Mouse (Mus musculus): Measurements from ENCODE around the gene Cfap44. TPM values are rescaled to one million over a fixed set of nuclear protein-coding genes. Genes with fewer than 3 reads are reported as not detected.

The Cfap44 gene
- polyA plus RNA-seq, 1 experiment from 2014 or later = 0.20 TPM

- H3K4me1 ChIP-seq (ENCODE audit: control insufficient read depth, insufficient read depth, low read length) = 0 out of 2 replicates have a peak, but pooled peaks cover 4% of the 10 kb centered on the region
- H3K4me3 ChIP-seq (ENCODE audit: low read length) = no peak overlapping the region
- no peaks in the 10 kb centered on the region for H3K27me3 ChIP-seq (ENCODE audit: control insufficient read depth, insufficient read depth, low read length)
- peaks cover 2% of the 10 kb centered on the region; the same call in 1 of the 2 replicates for H3K36me3 ChIP-seq (ENCODE audit: control insufficient read depth, insufficient read depth)
- no peak overlapping the region for H3K27ac ChIP-seq (ENCODE audit: low read length)
- no peak overlapping the region for H3K9ac ChIP-seq (ENCODE audit: low read length)
- no peak overlapping the region for H3K4me2 ChIP-seq (ENCODE audit: low read depth, low read length)
- H3K9me3 ChIP-seq (replicated peaks; ENCODE audit: control insufficient read depth, low read length) = peaks cover 8% of the 10 kb centered on the region
- 85% methylated on average over 13 of the region's 13 CpGs for WGBS
- ATAC-seq (replicated peaks; ENCODE audit: extremely low read depth, insufficient read depth, low FRiP score) = no peak
Measured at GRCm38 (mm10) chr16:44508772-44509171, 114.2 kb downstream of the Cfap44 start.

- no peak for ATAC-seq (replicated peaks; ENCODE audit: extremely low read depth, insufficient read depth, low FRiP score)
- no peak overlapping the region for H3K4me3 ChIP-seq (ENCODE audit: low read length)
- H3K4me2 ChIP-seq (ENCODE audit: low read depth, low read length) = no peak overlapping the region
- WGBS = 59% methylated on average over 7 of the region's 7 CpGs
- H3K36me3 ChIP-seq (ENCODE audit: control insufficient read depth, insufficient read depth) = no peaks in the 10 kb centered on the region
- H3K27me3 ChIP-seq (ENCODE audit: control insufficient read depth, insufficient read depth, low read length) = no peaks in the 10 kb centered on the region
- H3K9me3 ChIP-seq (replicated peaks; ENCODE audit: control insufficient read depth, low read length) = peaks cover 1% of the 10 kb centered on the region
- H3K9ac ChIP-seq (ENCODE audit: low read length) = no peak overlapping the region
- H3K27ac ChIP-seq (ENCODE audit: low read length) = no peak overlapping the region
- 0 out of 2 replicates have a peak, but pooled peaks cover 4% of the 10 kb centered on the region for H3K4me1 ChIP-seq (ENCODE audit: control insufficient read depth, insufficient read depth, low read length)
Measured at GRCm38 (mm10) chr16:44509458-44510344, 115.1 kb downstream of the Cfap44 start.

- Histone ChIP-seq H3K9me3 (replicated peaks; ENCODE audit: control insufficient read depth, low read length) (no peaks in the 10 kb centered on the region), H3K9ac (ENCODE audit: low read length) (no peak overlapping the region), H3K36me3 (ENCODE audit: control insufficient read depth, insufficient read depth) (no peaks in the 10 kb centered on the region), H3K27ac (ENCODE audit: low read length) (peak overlapping the region; percentile 5; the same call in 1 of the 2 replicates), H3K4me2 (ENCODE audit: low read depth, low read length) (no peak overlapping the region), H3K27me3 (ENCODE audit: control insufficient read depth, insufficient read depth, low read length) (no peaks in the 10 kb centered on the region), H3K4me1 (ENCODE audit: control insufficient read depth, insufficient read depth, low read length) (0 out of 2 replicates have a peak, but pooled peaks cover 4% of the 10 kb centered on the region), H3K4me3 (ENCODE audit: low read length) (no peak overlapping the region)
- no peak for ATAC-seq (replicated peaks; ENCODE audit: extremely low read depth, insufficient read depth, low FRiP score)
- 69% methylated on average over 13 of the region's 13 CpGs for WGBS
Measured at GRCm38 (mm10) chr16:44510521-44511213, 116.1 kb downstream of the Cfap44 start.

- Histone ChIP-seq H3K9ac (ENCODE audit: low read length) (no peak overlapping the region), H3K9me3 (replicated peaks; ENCODE audit: control insufficient read depth, low read length) (no peaks in the 10 kb centered on the region), H3K27me3 (ENCODE audit: control insufficient read depth, insufficient read depth, low read length) (no peaks in the 10 kb centered on the region), H3K27ac (ENCODE audit: low read length) (no peak overlapping the region), H3K4me2 (ENCODE audit: low read depth, low read length) (no peak overlapping the region), H3K4me3 (ENCODE audit: low read length) (no peak overlapping the region), H3K36me3 (ENCODE audit: control insufficient read depth, insufficient read depth) (0 out of 2 replicates have a peak, but pooled peaks cover 2% of the 10 kb centered on the region), H3K4me1 (ENCODE audit: control insufficient read depth, insufficient read depth, low read length) (no peaks in the 10 kb centered on the region)
- WGBS = 66% methylated on average over 6 of the region's 6 CpGs
- ATAC-seq (replicated peaks; ENCODE audit: extremely low read depth, insufficient read depth, low FRiP score) = no peak
Measured at GRCm38 (mm10) chr16:44516498-44516897, 121.9 kb downstream of the Cfap44 start.

- 77% methylated on average over 7 of the region's 7 CpGs for WGBS
- Histone ChIP-seq H3K27me3 (ENCODE audit: control insufficient read depth, insufficient read depth, low read length) (no peaks in the 10 kb centered on the region), H3K4me2 (ENCODE audit: low read depth, low read length) (no peak overlapping the region), H3K9ac (ENCODE audit: low read length) (no peak overlapping the region), H3K4me1 (ENCODE audit: control insufficient read depth, insufficient read depth, low read length) (peaks cover 13% of the 10 kb centered on the region), H3K9me3 (replicated peaks; ENCODE audit: control insufficient read depth, low read length) (no peaks in the 10 kb centered on the region), H3K4me3 (ENCODE audit: low read length) (no peak overlapping the region), H3K36me3 (ENCODE audit: control insufficient read depth, insufficient read depth) (0 out of 2 replicates have a peak, but pooled peaks cover 2% of the 10 kb centered on the region), H3K27ac (ENCODE audit: low read length) (no peak overlapping the region)
- ATAC-seq (replicated peaks; ENCODE audit: extremely low read depth, insufficient read depth, low FRiP score) = no peak
Measured at GRCm38 (mm10) chr16:44523595-44523994, 129.0 kb downstream of the Cfap44 start.

GRCm38 (mm10) chr16:44526044-44526443 lies 131.4 kb downstream of the Cfap44 start:
- WGBS = 81% methylated on average over 1 of the region's 1 CpGs
- H3K9me3 ChIP-seq (replicated peaks; ENCODE audit: control insufficient read depth, low read length) = no peaks in the 10 kb centered on the region
- H3K27me3 ChIP-seq (ENCODE audit: control insufficient read depth, insufficient read depth, low read length) = no peaks in the 10 kb centered on the region
- H3K9ac ChIP-seq (ENCODE audit: low read length) = no peak overlapping the region
- peaks cover 15% of the 10 kb centered on the region for H3K4me1 ChIP-seq (ENCODE audit: control insufficient read depth, insufficient read depth, low read length)
- no peaks in the 10 kb centered on the region for H3K36me3 ChIP-seq (ENCODE audit: control insufficient read depth, insufficient read depth)
- no peak overlapping the region for H3K4me2 ChIP-seq (ENCODE audit: low read depth, low read length)
- no peak overlapping the region for H3K27ac ChIP-seq (ENCODE audit: low read length)
- ATAC-seq (replicated peaks; ENCODE audit: extremely low read depth, insufficient read depth, low FRiP score) = no peak
- H3K4me3 ChIP-seq (ENCODE audit: low read length) = no peak overlapping the region

GRCm38 (mm10) chr16:44526689-44527088 lies 132.1 kb downstream of the Cfap44 start:
- ATAC-seq (replicated peaks; ENCODE audit: extremely low read depth, insufficient read depth, low FRiP score) = no peak
- H3K27me3 ChIP-seq (ENCODE audit: control insufficient read depth, insufficient read depth, low read length) = no peaks in the 10 kb centered on the region
- peak overlapping the region; percentile 8 for H3K4me2 ChIP-seq (ENCODE audit: low read depth, low read length)
- H3K36me3 ChIP-seq (ENCODE audit: control insufficient read depth, insufficient read depth) = no peaks in the 10 kb centered on the region
- H3K9me3 ChIP-seq (replicated peaks; ENCODE audit: control insufficient read depth, low read length) = no peaks in the 10 kb centered on the region
- peaks cover 15% of the 10 kb centered on the region for H3K4me1 ChIP-seq (ENCODE audit: control insufficient read depth, insufficient read depth, low read length)
- no peak overlapping the region; the same call in 1 of the 2 replicates for H3K9ac ChIP-seq (ENCODE audit: low read length)
- 16% methylated on average over 12 of the region's 12 CpGs for WGBS
- no peak overlapping the region for H3K27ac ChIP-seq (ENCODE audit: low read length)
- H3K4me3 ChIP-seq (ENCODE audit: low read length) = no peak overlapping the region

- no peak overlapping the region for H3K9ac ChIP-seq (ENCODE audit: low read length)
- WGBS = 46% methylated on average over 11 of the region's 11 CpGs
- H3K27ac ChIP-seq (ENCODE audit: low read length) = no peak overlapping the region
- H3K36me3 ChIP-seq (ENCODE audit: control insufficient read depth, insufficient read depth) = no peaks in the 10 kb centered on the region
- no peak overlapping the region for H3K4me2 ChIP-seq (ENCODE audit: low read depth, low read length)
- no peaks in the 10 kb centered on the region for H3K27me3 ChIP-seq (ENCODE audit: control insufficient read depth, insufficient read depth, low read length)
- no peak; the same call in 1 of the 2 replicates for ATAC-seq (replicated peaks; ENCODE audit: extremely low read depth, insufficient read depth, low FRiP score)
- H3K4me3 ChIP-seq (ENCODE audit: low read length) = no peak overlapping the region
- peaks cover 15% of the 10 kb centered on the region for H3K4me1 ChIP-seq (ENCODE audit: control insufficient read depth, insufficient read depth, low read length)
- H3K9me3 ChIP-seq (replicated peaks; ENCODE audit: control insufficient read depth, low read length) = no peaks in the 10 kb centered on the region
Measured at GRCm38 (mm10) chr16:44527218-44527905, 132.8 kb downstream of the Cfap44 start.
